Mouse (Mus musculus): ENCODE measurements at regions not wholly inside any gene's neighbourhood (a gene's known extent, or its start where the extent isn't known, plus 50 kb on each side); places are given as distances from the start of the nearest gene placed in this dataset.

- Histone ChIP-seq H3K27ac (ENCODE audit: insufficient read depth, low read depth, low read length, poor library complexity, severe bottlenecking) (no peak overlapping the region), H3K4me1 (ENCODE audit: control insufficient read depth in 2 of 2, insufficient read depth in 2 of 2, low read length in 2 of 2, poor library complexity in 1 of 2) (no peaks in the 10 kb centered on the region), H3K36me3 (ENCODE audit: control insufficient read depth, insufficient read depth, low read length, poor library complexity, severe bottlenecking) (no peaks in the 10 kb centered on the region), H3K9ac (ENCODE audit: insufficient read depth, low read depth, low read length, poor library complexity, severe bottlenecking) (no peak overlapping the region), H3K4me3 (ENCODE audit: insufficient read depth in 1 of 2, low read depth in 1 of 2, low read length in 2 of 2, poor library complexity in 1 of 2, severe bottlenecking in 1 of 2) (no peak overlapping the region), H3K9me3 (ENCODE audit: control insufficient read depth, insufficient read depth, low read depth, low read length) (no peaks in the 10 kb centered on the region)
- no peak for DNase-seq (ENCODE audit: low read depth, low spot score)
- TF ChIP-seq CHD2 (IDR thresholded peaks at IDR 0.05; ENCODE audit: low read depth, low read length) (no peak), HCFC1 (IDR thresholded peaks at IDR 0.05; ENCODE audit: borderline replicate concordance, insufficient read depth, low read length) (no peak), MAFK (IDR thresholded peaks at IDR 0.05; ENCODE audit: insufficient read depth, low read depth, low read length) (no peak), ZNF384 (IDR thresholded peaks at IDR 0.05; ENCODE audit: low read depth, low read length) (no peak), ZC3H11A (IDR thresholded peaks at IDR 0.05; ENCODE audit: borderline replicate concordance, low read depth, low read length) (no peak)
- in situ Hi-C loops (cut with MboI; ENCODE audit: low sequenced_read_pairs in 2 of 2, unreplicated experiment in 2 of 2), result no loop called here
Observed at GRCm38 (mm10) chr10:98399864-98400263, 514.3 kb upstream of the Atp2b1 start.

DNA sequence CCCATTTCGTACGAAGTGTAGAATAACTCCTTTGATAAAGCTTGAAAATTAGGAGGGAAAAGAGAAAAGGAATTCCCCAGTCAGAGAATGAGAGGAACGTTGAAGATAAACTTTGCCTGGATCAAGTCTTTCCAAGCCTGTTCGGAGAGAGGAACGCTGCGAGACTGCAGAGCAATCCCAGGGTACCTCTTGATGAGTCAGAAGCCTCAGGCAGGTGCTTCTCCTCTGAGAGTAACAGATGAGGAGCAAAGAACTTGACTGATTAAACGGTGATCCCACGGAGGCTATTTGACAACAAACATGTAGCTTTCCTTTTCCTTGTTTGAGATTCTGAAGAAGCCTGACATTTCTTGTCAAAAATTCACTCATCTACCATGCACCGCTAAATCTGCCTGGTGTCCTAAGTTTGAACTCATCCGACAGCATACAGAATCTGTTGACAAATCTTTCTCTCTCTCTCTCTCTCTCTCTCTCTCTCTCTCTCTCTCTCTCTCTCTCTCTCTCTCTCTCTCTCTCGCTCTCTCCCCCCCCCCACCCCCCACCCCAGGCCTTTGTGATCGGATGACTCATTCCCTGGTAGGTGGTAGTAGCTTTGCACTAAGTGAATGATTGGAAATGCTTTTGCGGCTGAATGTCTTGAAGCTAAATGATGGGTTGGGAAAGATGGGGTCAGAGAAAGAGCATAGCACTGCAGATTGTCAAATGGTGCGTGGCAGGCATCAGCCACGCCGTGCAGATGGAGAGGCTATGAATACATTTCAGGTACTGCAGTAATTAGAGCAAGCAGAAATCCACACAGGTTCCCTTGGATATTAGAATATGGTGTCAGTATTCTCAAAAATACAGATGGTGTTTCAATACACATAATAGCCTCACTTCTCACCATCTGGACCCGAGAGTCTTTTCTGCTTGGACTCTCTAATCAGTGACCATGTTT is 496.1 kb upstream of the Atp2b1 start:
- no peak overlapping the region for H3K4me3 ChIP-seq (ENCODE audit: insufficient read depth in 1 of 2, low read depth in 1 of 2, low read length in 2 of 2, poor library complexity in 1 of 2, severe bottlenecking in 1 of 2)
- no peak overlapping the region for H3K9ac ChIP-seq (ENCODE audit: insufficient read depth, low read depth, low read length, poor library complexity, severe bottlenecking)
- no peaks in the 10 kb centered on the region for H3K9me3 ChIP-seq (ENCODE audit: control insufficient read depth, insufficient read depth, low read depth, low read length)
- in situ Hi-C loops (cut with MboI; ENCODE audit: low sequenced_read_pairs in 2 of 2, unreplicated experiment in 2 of 2), result no loop called here
- no peaks in the 10 kb centered on the region for H3K4me1 ChIP-seq (ENCODE audit: control insufficient read depth in 2 of 2, insufficient read depth in 2 of 2, low read length in 2 of 2, poor library complexity in 1 of 2)
- no peaks in the 10 kb centered on the region for H3K36me3 ChIP-seq (ENCODE audit: control insufficient read depth, insufficient read depth, low read length, poor library complexity, severe bottlenecking)
- no peak for DNase-seq (ENCODE audit: low read depth, low spot score)
- no peak for TF ChIP-seq CHD2 (IDR thresholded peaks at IDR 0.05; ENCODE audit: low read depth, low read length)
- no peak for TF ChIP-seq MAFK (IDR thresholded peaks at IDR 0.05; ENCODE audit: insufficient read depth, low read depth, low read length)
- TF ChIP-seq ZNF384 (IDR thresholded peaks at IDR 0.05; ENCODE audit: low read depth, low read length), result no peak
- TF ChIP-seq HCFC1 (IDR thresholded peaks at IDR 0.05; ENCODE audit: borderline replicate concordance, insufficient read depth, low read length), result no peak
- H3K27ac ChIP-seq (ENCODE audit: insufficient read depth, low read depth, low read length, poor library complexity, severe bottlenecking), result no peak overlapping the region

DNA sequence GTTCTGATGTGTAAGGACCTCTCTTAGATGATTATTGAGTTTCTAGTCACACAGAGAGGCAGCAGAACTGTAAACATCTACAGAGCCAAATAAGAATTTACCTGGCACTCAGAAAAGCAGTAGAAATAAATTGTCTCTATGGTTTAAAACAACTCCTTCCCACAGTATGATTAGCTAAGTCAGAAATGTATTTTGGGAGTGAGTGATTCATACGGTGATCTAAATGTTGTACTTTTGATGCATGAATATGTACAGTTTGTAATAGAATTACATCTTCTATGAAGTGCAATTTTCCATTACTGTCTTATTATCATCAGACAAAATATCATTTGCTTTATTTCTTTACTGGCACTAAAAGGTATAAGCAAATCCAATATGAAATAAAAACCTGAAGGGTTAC is 489.8 kb upstream of the Atp2b1 start:
- no peak overlapping the region for H3K27ac ChIP-seq (ENCODE audit: insufficient read depth, low read depth, low read length, poor library complexity, severe bottlenecking)
- DNase-seq (ENCODE audit: low read depth, low spot score), result no peak
- in situ Hi-C loops (cut with MboI; ENCODE audit: low sequenced_read_pairs in 2 of 2, unreplicated experiment in 2 of 2), result no loop called here
- H3K9ac ChIP-seq (ENCODE audit: insufficient read depth, low read depth, low read length, poor library complexity, severe bottlenecking), result no peak overlapping the region
- no peak overlapping the region for H3K4me3 ChIP-seq (ENCODE audit: insufficient read depth in 1 of 2, low read depth in 1 of 2, low read length in 2 of 2, poor library complexity in 1 of 2, severe bottlenecking in 1 of 2)
- no peak for TF ChIP-seq HCFC1 (IDR thresholded peaks at IDR 0.05; ENCODE audit: borderline replicate concordance, insufficient read depth, low read length)
- TF ChIP-seq CHD2 (IDR thresholded peaks at IDR 0.05; ENCODE audit: low read depth, low read length), result no peak
- TF ChIP-seq ZC3H11A (IDR thresholded peaks at IDR 0.05; ENCODE audit: borderline replicate concordance, low read depth, low read length), result no peak
- no peak for TF ChIP-seq MAFK (IDR thresholded peaks at IDR 0.05; ENCODE audit: insufficient read depth, low read depth, low read length)
- no peak for TF ChIP-seq ZNF384 (IDR thresholded peaks at IDR 0.05; ENCODE audit: low read depth, low read length)
- H3K9me3 ChIP-seq (ENCODE audit: control insufficient read depth, insufficient read depth, low read depth, low read length), result no peaks in the 10 kb centered on the region
- H3K36me3 ChIP-seq (ENCODE audit: control insufficient read depth, insufficient read depth, low read length, poor library complexity, severe bottlenecking), result no peaks in the 10 kb centered on the region
- no peaks in the 10 kb centered on the region for H3K4me1 ChIP-seq (ENCODE audit: control insufficient read depth in 2 of 2, insufficient read depth in 2 of 2, low read length in 2 of 2, poor library complexity in 1 of 2)

DNA sequence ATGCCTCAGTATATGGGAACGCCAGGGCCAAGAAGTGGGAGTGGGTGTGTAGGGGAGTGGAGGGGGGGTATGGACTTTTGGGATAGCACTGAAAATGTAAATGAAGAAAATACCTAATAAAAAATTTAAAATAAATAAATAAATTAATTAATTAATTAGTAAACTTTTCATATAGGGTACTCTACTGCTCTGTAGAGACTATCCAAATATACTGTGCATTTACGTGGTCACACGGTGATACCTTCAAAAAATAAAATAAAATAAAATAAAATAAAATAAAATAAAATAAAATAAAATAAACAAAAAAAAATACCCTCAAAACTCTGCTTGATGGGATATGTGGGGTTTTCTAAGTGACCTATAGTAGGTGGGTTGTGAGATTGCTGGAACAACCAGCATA is 479.2 kb upstream of the Atp2b1 start:
- H3K4me3 ChIP-seq (ENCODE audit: insufficient read depth in 1 of 2, low read depth in 1 of 2, low read length in 2 of 2, poor library complexity in 1 of 2, severe bottlenecking in 1 of 2), result no peak overlapping the region
- no peak overlapping the region for H3K27ac ChIP-seq (ENCODE audit: insufficient read depth, low read depth, low read length, poor library complexity, severe bottlenecking)
- H3K9ac ChIP-seq (ENCODE audit: insufficient read depth, low read depth, low read length, poor library complexity, severe bottlenecking), result no peak overlapping the region
- no peaks in the 10 kb centered on the region for H3K9me3 ChIP-seq (ENCODE audit: control insufficient read depth, insufficient read depth, low read depth, low read length)
- TF ChIP-seq ZC3H11A (IDR thresholded peaks at IDR 0.05; ENCODE audit: borderline replicate concordance, low read depth, low read length) (no peak), ZNF384 (IDR thresholded peaks at IDR 0.05; ENCODE audit: low read depth, low read length) (no peak), CHD2 (IDR thresholded peaks at IDR 0.05; ENCODE audit: low read depth, low read length) (no peak), HCFC1 (IDR thresholded peaks at IDR 0.05; ENCODE audit: borderline replicate concordance, insufficient read depth, low read length) (no peak), MAFK (IDR thresholded peaks at IDR 0.05; ENCODE audit: insufficient read depth, low read depth, low read length) (no peak)
- in situ Hi-C loops (cut with MboI; ENCODE audit: low sequenced_read_pairs in 2 of 2, unreplicated experiment in 2 of 2), result no loop called here
- no peaks in the 10 kb centered on the region for H3K36me3 ChIP-seq (ENCODE audit: control insufficient read depth, insufficient read depth, low read length, poor library complexity, severe bottlenecking)
- no peaks in the 10 kb centered on the region for H3K4me1 ChIP-seq (ENCODE audit: control insufficient read depth in 2 of 2, insufficient read depth in 2 of 2, low read length in 2 of 2, poor library complexity in 1 of 2)
- no peak for DNase-seq (ENCODE audit: low read depth, low spot score)
